Mouse (Mus musculus): ENCODE data around the gene Serhl. TPM values are rescaled to one million over a fixed set of nuclear protein-coding genes. Genes with fewer than 3 reads are reported as not detected.
"Not testable (repeated sequence)": the region's sequence is repeated elsewhere in the genome, so short reads cannot be mapped to it uniquely, and the experiment has no call there.

Gene Serhl
- total and polyA plus RNA-seq, 3 experiments, result 52.0 to 123 (median 59.5) TPM

DNA sequence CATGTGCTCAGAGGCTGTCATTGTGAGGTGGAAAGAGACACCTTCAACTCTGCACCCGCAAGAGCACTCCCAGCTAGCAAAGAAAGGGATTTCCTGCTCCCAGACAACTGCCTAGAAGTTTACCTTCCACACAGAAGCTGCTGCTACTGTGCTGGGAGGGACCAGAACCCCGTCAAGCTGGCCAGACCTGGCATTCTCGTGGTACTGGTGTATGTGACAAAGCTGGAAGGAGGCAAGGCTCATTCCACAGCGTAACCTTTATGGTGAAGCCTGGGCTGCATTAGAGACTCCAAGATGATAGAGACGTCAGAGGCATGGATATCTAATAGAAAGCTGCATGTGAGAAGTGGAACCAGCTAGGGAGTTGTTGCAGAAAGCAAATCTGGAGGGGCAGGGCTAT is 35.3 kb downstream of the Serhl start:
- Histone ChIP-seq H3K4me3 (replicated peaks in 1 of 3; ENCODE audit: low read depth in 2 of 3, low read length in 2 of 3, poor library complexity in 1 of 3) (no peak overlapping the region), H3K36me3 (replicated peaks in 1 of 2; ENCODE audit: control insufficient read depth in 1 of 2, insufficient read depth in 1 of 2, low read length in 1 of 2) (peaks cover 44 to 68% of the 10 kb centered on the region in 2 experiments), H3K27me3 (replicated peaks) (no peaks in the 10 kb centered on the region), H3K4me2 (ENCODE audit: insufficient read depth, low read depth, poor library complexity, severe bottlenecking) (no peak overlapping the region), H3K4me1 (ENCODE audit: control insufficient read depth in 1 of 2, insufficient read depth in 2 of 2) (peaks cover 0 to 22% of the 10 kb centered on the region in 2 experiments; a peak in 2 of 4 replicates), H3K27ac (ENCODE audit: insufficient read depth, low read depth) (no peak overlapping the region), H3K79me2 (replicated peaks; ENCODE audit: control insufficient read depth, extremely low read depth, insufficient read depth, poor library complexity, severe bottlenecking) (peaks cover 26% of the 10 kb centered on the region), H3K9ac (ENCODE audit: insufficient read depth, low read depth) (no peak overlapping the region), H3K9me3 (replicated peaks; ENCODE audit: low read length) (no peaks in the 10 kb centered on the region)
- dilution Hi-C loops (cut with MboI; ENCODE audit: extremely low pct_ligation_motif_present, extremely low pct_unique_long_range_greater_than_20kb, low sequenced_read_pairs) (no loop called here), in situ Hi-C loops (cut with MboI; ENCODE audit: low pct_ligation_motif_present, low pct_unique_long_range_greater_than_20kb, low sequenced_read_pairs) (no loop called here)
- no peak for DNase-seq (ENCODE audit: extremely low read depth)
- TF ChIP-seq ZC3H11A (IDR thresholded peaks at IDR 0.05; ENCODE audit: low read depth, low read length) (no peak), GABPA (IDR thresholded peaks at IDR 0.05; ENCODE audit: insufficient replicate concordance, low read depth, low read length) (no peak), POLR2AphosphoS2 (IDR thresholded peaks at IDR 0.05; ENCODE audit: low read depth, low read length) (no peak), ELF1 (IDR thresholded peaks at IDR 0.05; ENCODE audit: low read depth, low read length) (no peak), TBP (conservative IDR thresholded peaks at IDR 0.05; ENCODE audit: low read depth, low read length) (no peak), EP300 (IDR thresholded peaks at IDR 0.05; ENCODE audit: low read length) (no peak), MAX (IDR thresholded peaks at IDR 0.05; ENCODE audit: low read length) (no peak), UBTF (IDR thresholded peaks at IDR 0.05; ENCODE audit: low read depth, low read length) (no peak), ETS1 (conservative IDR thresholded peaks at IDR 0.05; ENCODE audit: low read depth, low read length) (no peak), MAFK (IDR thresholded peaks at IDR 0.05; ENCODE audit: insufficient replicate concordance, low read length) (no peak), USF1 (IDR thresholded peaks at IDR 0.05; ENCODE audit: low read depth, low read length) (no peak)

DNA sequence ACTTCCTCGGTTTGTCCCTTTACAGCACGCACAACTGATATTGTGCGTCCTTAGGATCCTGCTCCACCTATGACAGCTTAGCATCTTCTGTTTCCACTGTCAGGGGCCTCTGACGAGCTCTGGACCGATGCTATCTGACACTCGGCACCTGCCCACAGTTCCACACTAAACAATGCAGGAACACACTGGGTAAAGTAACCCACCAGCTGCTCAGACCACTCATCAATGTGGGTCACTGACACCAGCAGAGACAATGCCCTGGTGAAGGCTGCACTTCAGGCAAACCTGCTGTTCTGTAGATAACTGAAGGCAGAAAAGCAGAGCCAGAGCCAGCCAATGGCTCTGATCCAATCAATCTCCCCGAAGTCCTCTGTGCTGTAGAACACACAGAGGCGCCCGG is 37.3 kb downstream of the Serhl start:
- H3K27me3 ChIP-seq (replicated peaks), result no peaks in the 10 kb centered on the region
- TF ChIP-seq JUND (conservative IDR thresholded peaks at IDR 0.05; ENCODE audit: low read depth, low read length) (no peak), MYC (IDR thresholded peaks at IDR 0.05; ENCODE audit: low read depth, low read length) (no peak)
- peaks cover 7% of the 10 kb centered on the region for H3K79me2 ChIP-seq (replicated peaks; ENCODE audit: control insufficient read depth, extremely low read depth, insufficient read depth, poor library complexity, severe bottlenecking)
- no peak overlapping the region for H3K27ac ChIP-seq (ENCODE audit: insufficient read depth, low read depth)
- H3K36me3 ChIP-seq (replicated peaks in 1 of 2; ENCODE audit: control insufficient read depth in 1 of 2, insufficient read depth in 1 of 2, low read length in 1 of 2), result peaks cover 50 to 73% of the 10 kb centered on the region in 2 experiments
- no peak for DNase-seq (ENCODE audit: extremely low read depth)
- no peak overlapping the region for H3K4me2 ChIP-seq (ENCODE audit: insufficient read depth, low read depth, poor library complexity, severe bottlenecking)
- H3K4me3 ChIP-seq (replicated peaks in 1 of 3; ENCODE audit: low read depth in 2 of 3, low read length in 2 of 3, poor library complexity in 1 of 3), result no peak overlapping the region
- H3K9me3 ChIP-seq (replicated peaks; ENCODE audit: low read length), result no peaks in the 10 kb centered on the region
- peaks cover 0 to 20% of the 10 kb centered on the region in 2 experiments; a peak in 3 of 4 replicates for H3K4me1 ChIP-seq (ENCODE audit: control insufficient read depth in 1 of 2, insufficient read depth in 2 of 2)
- dilution Hi-C loops (cut with MboI; ENCODE audit: extremely low pct_ligation_motif_present, extremely low pct_unique_long_range_greater_than_20kb, low sequenced_read_pairs), result no loop called here
- in situ Hi-C loops (cut with MboI; ENCODE audit: low pct_ligation_motif_present, low pct_unique_long_range_greater_than_20kb, low sequenced_read_pairs), result no loop called here
- H3K9ac ChIP-seq (ENCODE audit: insufficient read depth, low read depth), result no peak overlapping the region

GRCm38 (mm10) chr15:83127037-83127436 is 37.7 kb downstream of the Serhl start:
- dilution Hi-C loops (cut with MboI; ENCODE audit: extremely low pct_ligation_motif_present, extremely low pct_unique_long_range_greater_than_20kb, low sequenced_read_pairs); H3K27ac ChIP-seq (ENCODE audit: insufficient read depth, low read depth); in situ Hi-C loops (cut with MboI; ENCODE audit: low pct_ligation_motif_present, low pct_unique_long_range_greater_than_20kb, low sequenced_read_pairs); H3K9ac ChIP-seq (ENCODE audit: insufficient read depth, low read depth); H3K9me3 ChIP-seq (replicated peaks; ENCODE audit: low read length); H3K4me2 ChIP-seq (ENCODE audit: insufficient read depth, low read depth, poor library complexity, severe bottlenecking); H3K27me3 ChIP-seq (replicated peaks); H3K4me3 ChIP-seq (replicated peaks in 1 of 3; ENCODE audit: low read depth in 2 of 3, low read length in 2 of 3, poor library complexity in 1 of 3); DNase-seq (ENCODE audit: extremely low read depth); H3K79me2 ChIP-seq (replicated peaks; ENCODE audit: control insufficient read depth, extremely low read depth, insufficient read depth, poor library complexity, severe bottlenecking): not testable (repeated sequence)
- Histone ChIP-seq H3K4me1 (ENCODE audit: control insufficient read depth in 1 of 2, insufficient read depth in 2 of 2) (peaks cover 0 to 20% of the 10 kb centered on the region in 2 experiments; a peak in 3 of 4 replicates), H3K36me3 (replicated peaks in 1 of 2; ENCODE audit: control insufficient read depth in 1 of 2, insufficient read depth in 1 of 2, low read length in 1 of 2) (peaks cover 54 to 77% of the 10 kb centered on the region in 2 experiments)

Measured in CH12.LX (cell line).